Mouse (Mus musculus): Measurements from ENCODE around the gene Aqp7. TPM values are rescaled to one million over a fixed set of nuclear protein-coding genes. Genes with fewer than 3 reads are reported as not detected.

Aqp7 gene
- total RNA-seq (2015) (0.20 TPM in 1 of 2 replicates, not detected in the other), total RNA-seq (2017) (not detected in 2 replicates)

DNA sequence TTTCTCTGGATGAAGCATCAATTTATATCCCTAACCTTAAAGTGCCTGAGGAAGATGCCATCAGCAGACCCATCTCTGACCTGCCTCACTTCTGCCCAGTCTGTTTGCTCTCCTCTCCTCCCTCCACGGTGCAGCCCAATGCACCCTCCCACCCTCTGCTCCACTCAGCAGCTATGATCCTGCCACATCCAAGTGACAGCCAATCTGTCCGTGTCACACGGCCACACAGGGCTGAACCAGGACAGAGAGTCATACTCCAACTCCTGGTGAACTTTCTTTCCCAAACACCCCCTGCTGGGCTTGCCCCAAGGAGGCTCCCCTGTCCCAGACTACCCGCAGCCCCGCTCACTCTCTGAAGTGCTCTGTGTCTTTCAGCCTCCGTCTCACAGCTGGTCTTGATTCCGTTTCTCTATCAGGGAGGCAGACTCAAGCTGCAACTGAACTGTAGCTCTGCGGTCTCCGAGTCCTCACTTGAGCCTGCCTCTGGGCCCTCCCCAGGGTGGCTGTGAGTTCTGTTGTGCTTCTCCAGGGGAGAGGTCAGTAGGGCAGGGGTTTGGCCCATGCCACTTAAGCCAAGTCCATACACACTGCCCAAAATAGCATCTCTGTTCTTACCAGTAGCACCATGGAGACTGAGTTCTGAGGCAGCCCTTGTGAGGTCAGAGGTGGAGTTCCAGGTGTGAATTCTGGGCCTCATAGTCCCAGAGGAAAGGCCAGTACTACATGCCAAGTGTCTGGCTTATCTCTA is at the start of gene Aqp7:
Gene Aqp7 (minus strand): TSS at position 616 of the 748 bp plus-strand sequence.
- ATAC-seq (replicated peaks; ENCODE audit: poor library complexity) = no peak

DNA sequence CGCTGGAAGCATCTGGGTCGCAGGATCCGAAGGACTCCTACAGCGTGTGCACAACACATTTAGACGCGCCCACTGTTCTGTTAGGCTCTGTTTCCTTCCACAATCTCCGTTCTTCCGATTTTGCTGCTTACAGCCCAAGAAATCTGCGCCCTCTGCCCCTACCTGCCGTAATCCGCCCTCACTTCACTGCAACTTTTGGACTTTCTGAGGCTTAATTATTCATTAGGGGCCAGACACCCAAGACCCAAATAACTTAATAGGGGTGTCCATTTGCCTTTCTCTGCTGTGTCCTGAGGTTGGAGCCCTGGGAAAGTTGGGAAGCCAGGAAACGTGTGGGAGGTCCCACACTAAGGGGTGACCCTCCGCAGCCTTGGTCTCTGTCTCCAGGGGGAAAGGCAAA is 49.4 kb upstream of the Aqp7 start:
- no peak for ATAC-seq (replicated peaks; ENCODE audit: poor library complexity)

GRCm38 (mm10) chr4:41096794-41097193 is 48.9 kb upstream of the Aqp7 start:
- 0 out of 2 replicates have a peak, but pooled peaks have one; percentile 3 for ATAC-seq (replicated peaks; ENCODE audit: poor library complexity)

DNA sequence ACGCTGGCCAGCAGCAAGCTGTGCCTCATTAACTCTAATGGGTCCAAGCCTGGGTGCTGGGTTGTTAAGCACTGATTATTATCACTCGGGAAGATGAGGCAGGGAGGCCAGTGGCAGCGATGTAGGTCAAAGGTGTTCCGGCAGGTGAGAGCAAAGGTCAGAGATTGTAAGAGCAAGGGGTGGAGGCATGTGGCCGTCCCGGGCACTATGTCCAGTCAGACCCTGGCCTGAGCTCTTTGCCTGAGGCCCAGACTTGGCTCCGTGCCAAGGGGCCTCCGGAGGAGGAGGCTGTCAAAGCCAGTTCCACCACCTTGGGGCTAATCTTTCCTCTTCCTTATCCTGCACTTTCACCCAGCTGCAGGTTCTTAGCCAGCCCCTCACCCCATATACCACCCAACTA is 48.2 kb upstream of the Aqp7 start:
- ATAC-seq (replicated peaks; ENCODE audit: poor library complexity) = no peak

GRCm38 (mm10) chr4:41094361-41094760 is 46.4 kb upstream of the Aqp7 start:
- no peak for ATAC-seq (replicated peaks; ENCODE audit: poor library complexity)

DNA sequence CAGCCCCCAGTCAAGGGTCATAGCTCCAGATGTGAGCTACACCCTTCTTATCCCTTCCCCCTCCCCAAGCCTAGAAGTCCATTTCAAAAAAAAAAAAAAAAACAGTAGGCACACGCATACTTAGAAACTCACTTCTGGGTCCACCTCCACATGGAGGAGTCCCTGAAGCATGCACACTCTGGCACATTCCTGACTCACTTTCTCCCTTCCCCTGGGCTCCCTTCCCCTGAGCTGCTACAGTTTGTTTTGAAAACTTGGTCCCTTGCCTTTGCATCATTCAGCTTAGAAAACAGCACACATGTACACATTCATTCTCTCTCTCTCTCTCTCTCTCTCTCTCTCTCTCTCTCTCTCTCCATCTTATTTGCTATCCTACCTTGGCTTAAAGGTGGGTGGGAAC is 45.0 kb upstream of the Aqp7 start:
- ATAC-seq (replicated peaks; ENCODE audit: poor library complexity) = no peak

DNA sequence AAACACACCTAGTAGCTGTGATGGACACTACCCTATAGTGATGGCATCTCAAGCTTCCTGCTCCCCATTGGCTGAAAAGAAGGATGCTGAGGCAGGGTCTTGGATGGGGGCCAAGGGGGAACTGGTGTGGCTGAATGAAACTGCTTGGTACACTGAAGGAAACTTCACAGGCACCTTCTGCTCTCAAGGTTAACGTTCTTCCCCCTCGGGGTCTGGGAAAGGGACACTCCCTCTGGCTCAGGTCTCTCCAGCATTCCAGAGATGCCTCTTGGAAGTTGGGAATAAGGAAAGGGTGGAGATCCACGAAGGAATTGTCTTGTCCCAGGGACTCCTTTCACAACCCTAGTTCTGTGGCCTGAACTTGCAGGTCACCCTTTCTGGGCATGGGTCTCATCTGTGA is 43.5 kb upstream of the Aqp7 start:
- no peak for ATAC-seq (replicated peaks; ENCODE audit: poor library complexity)

DNA sequence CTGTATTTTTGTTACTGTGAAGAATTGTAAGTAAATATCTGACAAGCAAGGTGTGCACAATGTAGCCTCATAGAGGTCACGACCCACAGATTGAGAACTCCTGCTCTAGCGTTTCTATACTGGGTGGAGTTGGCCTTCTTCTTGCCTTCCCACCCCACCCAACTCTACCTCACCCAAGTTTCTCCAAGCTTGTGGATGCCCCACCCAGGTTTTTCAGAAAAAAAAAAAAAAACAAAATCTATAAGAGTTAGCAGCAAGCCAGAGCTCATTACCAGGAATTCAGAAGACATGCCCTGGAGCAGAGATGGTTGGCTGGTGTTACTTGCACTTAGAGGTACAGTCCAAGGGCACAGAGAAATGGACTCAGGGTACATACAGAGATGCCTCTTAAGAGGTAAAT is 41.8 kb upstream of the Aqp7 start:
- no peak for ATAC-seq (replicated peaks; ENCODE audit: poor library complexity)

DNA sequence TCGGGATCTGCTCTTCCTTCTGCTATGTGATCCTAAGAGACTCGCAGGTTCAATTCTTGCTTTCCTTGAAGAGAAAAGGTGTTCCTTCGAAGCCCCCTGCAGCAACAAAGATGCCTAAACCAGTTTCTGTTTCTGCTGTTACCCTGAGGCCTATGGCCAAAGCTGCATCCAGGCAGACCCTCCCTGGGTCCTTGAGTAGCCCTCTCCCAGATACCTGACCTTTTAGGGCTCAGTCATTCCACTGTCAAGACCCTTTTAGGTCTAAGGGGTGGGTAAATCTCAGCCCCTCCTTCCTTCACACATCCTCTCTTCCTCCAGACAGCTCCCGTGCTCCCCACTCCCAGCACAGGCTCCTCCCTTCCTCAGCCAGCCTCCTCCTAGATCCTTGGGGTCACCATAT is 41.2 kb upstream of the Aqp7 start:
- no peak for ATAC-seq (replicated peaks; ENCODE audit: poor library complexity)

GRCm38 (mm10) chr4:41087459-41088298 is 39.7 kb upstream of the Aqp7 start:
- ATAC-seq (replicated peaks; ENCODE audit: poor library complexity) = peak; percentile 89

GRCm38 (mm10) chr4:41086947-41087346 is 39.0 kb upstream of the Aqp7 start:
- ATAC-seq (replicated peaks; ENCODE audit: poor library complexity) = peak; percentile 10; the same call in 1 of the 2 replicates

DNA sequence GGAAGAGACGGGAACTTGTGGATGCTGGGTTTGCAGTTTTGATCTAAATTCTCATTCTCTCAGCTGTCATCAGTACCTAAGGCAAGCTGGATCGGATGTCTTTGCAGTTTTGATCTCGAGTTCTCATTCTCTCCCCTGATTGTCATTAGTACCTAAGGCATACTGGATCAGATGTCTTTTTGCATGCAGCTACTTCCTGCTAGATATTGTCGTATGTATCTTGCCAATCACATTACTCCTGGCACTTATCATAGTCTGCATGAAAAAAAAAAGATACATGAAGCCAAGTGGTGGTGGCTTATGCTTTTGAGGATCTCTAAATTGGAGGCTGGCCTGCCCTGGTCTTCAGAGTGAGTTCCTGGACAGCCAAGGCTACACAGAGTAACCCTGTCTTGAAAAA is 36.9 kb upstream of the Aqp7 start:
- no peak for ATAC-seq (replicated peaks; ENCODE audit: poor library complexity)

DNA sequence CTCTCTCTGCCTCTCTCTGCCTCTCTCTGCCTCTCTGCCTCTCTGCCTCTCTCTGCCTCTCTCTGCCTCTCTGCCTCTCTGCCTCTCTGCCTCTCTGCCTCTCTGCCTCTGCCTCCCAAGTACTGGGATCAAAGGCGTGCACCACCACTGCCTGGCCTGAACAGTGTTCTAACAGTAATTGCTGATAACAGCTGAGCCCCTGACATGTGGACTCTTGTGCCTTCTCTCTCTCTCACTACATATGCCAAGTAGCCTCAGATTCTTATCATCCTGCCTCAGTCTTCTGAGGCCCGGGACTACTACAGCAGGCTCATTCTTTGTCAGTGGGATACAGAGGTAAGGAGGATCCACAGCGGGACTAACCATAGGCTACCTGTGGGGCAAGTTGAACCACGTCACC is 34.9 kb upstream of the Aqp7 start:
- peak; percentile 66 for ATAC-seq (replicated peaks; ENCODE audit: poor library complexity)

- peak; percentile 78 for ATAC-seq (replicated peaks; ENCODE audit: poor library complexity)
Measured at GRCm38 (mm10) chr4:41081733-41082132, 33.8 kb upstream of the Aqp7 start.

DNA sequence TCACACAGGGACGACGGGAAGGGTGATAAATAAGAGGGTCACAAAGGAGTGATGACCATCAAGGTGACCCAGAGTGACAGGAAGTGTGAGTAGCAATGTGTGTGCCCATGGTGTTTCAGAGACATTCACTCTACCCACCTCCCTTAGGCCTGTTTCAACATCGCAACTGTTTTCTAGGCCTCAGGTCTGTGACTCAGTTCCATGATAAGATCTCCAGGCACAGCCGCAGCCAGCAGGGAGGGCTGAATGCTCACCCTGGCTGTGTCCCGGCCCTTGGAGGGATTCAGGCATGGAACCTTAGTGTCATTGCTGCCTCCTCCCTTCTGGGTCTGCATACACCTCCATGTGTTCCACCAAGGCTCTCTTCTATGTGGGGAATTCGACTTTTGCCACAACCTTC is 30.8 kb upstream of the Aqp7 start:
- ATAC-seq (replicated peaks; ENCODE audit: poor library complexity) = 0 out of 2 replicates have a peak, but pooled peaks have one; percentile 12

DNA sequence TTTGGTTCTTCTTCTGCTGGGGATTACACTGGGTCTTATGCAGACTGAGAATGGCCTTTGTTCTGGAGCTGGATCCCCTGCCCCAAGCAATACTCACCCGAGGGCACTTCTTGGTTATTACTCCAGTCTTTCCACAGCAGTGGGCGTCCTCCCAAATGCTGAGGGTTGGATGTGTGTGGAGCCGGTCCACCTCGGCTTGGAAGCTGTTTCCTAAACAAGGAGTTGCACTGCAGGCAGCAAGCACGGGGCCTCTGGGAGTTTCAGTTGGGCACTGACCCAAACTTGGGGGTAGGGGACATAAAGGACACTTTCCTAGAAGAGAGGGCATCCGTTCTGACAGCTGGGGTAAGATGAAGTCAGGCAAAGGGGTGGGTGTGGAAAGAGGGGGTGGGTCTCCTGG is 26.5 kb upstream of the Aqp7 start:
- no peak for ATAC-seq (replicated peaks; ENCODE audit: poor library complexity)

GRCm38 (mm10) chr4:41073008-41073817 is 25.3 kb upstream of the Aqp7 start:
- peak; percentile 95 for ATAC-seq (replicated peaks; ENCODE audit: poor library complexity)

DNA sequence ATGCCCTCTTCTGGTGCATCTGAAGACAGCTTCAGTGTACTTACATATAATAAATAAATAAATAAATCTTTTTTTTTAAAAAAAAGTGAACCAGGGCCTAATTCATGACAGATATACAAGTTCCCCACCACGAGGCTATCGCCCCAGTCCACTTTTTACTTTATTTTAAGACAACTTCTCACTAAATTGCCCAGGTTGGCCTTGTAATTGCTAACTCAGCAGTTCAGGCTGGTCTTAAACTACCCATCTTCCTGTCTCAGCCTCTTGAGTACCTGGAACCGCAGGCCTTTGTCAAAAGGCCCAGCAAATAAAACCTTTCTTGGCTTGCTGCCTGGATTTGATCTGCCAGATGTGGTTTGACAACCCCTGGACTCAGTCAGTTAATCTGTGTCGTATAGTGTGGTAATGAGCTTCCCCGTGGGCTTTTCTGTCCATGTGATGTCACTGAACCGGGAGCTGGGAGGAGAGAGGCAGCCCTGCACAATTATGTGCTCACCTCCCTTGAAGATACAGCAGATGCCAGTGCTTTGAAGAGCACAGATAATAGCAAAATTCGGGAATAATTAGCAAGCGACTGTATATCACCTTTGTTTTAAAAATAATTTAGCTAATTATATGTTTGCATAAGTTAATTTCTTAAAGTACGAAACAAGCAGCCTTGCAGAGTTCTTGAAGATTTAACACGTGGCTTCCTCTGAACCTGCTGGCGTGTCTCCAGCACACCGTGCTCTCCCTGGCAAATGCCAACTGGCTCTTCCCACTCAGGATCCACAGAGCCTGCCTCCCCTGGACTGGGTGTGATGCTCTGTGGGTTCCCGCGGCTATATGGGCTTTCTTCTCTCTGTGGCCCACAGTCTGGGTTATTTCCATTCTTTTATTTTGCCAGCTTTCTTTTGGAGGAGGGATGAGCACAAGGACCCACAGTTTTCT is 23.8 kb upstream of the Aqp7 start:
- ATAC-seq (replicated peaks; ENCODE audit: poor library complexity) = no peak

- no peak for ATAC-seq (replicated peaks; ENCODE audit: poor library complexity)
Measured at GRCm38 (mm10) chr4:41065196-41065595, 17.3 kb upstream of the Aqp7 start.
